Mouse (Mus musculus) hindlimb bud, embryonic 11.5 days (tissue): ENCODE data around the gene Pbx3.

Experiments
- DNase-seq: peaks from one replicate; pipeline ENCODE4 v3.0.0-alpha.2; 2012; ENCODE audit warnings: low read depth, low spot score; ENCODE audit errors: extremely low spot score

Gene Pbx3

GRCm38 (mm10) chr2:34227688-34228087 is 145.3 kb downstream of the Pbx3 start:
- DNase-seq, result no peak

GRCm38 (mm10) chr2:34225470-34225869 is 147.5 kb downstream of the Pbx3 start:
- DNase-seq, result no peak

DNA sequence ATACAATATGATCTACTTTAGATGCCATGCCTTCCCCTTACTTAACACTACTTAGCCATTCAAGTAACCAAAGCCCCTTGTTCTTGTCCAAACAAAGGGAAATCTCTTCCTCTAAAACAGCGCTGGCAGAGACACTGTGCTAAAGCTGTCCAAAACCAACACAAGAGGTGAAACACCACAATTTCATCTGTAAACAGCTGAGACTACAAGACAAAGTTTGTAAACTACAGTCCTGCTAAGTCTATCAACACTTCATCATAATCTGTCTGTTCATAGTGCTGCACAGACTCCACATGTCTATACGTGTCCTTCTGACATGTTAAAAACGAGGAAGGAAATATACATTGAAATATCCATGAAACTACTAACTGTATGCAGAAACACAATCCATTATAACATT is 151.5 kb downstream of the Pbx3 start:
- DNase-seq, result no peak

DNA sequence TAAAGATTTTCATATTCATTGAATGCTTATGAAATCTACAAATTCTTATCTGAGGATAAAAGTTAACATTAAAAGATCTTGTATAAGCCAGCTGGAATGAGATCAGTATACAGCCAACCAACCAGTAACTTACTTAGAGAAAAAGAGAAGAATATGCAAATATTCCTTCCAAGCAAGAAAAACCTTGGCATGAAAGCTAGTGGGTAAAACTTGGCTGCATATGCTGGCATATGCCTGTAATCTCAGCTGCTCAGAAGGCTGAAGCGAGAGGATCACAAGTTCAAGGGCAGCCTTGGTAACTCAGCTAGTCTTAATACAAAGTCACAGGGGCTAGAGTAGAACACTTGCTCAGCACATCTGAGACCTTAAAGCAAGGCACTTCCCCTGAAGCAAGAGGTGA is 153.8 kb downstream of the Pbx3 start:
- DNase-seq, result no peak

- DNase-seq, result no peak
These were observed 155.3 kb downstream of the Pbx3 start for GRCm38 (mm10) chr2:34217596-34217995.

DNA sequence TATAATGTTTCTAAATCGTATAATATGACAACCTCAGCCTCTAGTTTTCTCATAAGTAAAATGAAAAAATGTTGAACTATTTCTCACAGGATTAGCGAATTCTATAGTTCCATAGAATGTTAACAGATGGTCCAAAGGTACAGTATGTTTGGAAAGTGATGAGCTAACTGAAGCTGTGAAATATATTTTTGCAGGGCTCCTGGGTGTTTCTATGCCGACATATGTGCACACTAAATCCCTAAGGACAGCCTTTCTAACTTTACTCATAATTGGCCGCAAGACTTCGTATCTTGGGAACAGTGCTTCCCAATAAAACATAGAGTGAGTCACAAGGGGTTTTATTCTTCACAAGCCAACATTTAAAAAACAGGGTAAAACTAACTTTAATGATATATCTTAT is 157.4 kb downstream of the Pbx3 start:
- no peak for DNase-seq

DNA sequence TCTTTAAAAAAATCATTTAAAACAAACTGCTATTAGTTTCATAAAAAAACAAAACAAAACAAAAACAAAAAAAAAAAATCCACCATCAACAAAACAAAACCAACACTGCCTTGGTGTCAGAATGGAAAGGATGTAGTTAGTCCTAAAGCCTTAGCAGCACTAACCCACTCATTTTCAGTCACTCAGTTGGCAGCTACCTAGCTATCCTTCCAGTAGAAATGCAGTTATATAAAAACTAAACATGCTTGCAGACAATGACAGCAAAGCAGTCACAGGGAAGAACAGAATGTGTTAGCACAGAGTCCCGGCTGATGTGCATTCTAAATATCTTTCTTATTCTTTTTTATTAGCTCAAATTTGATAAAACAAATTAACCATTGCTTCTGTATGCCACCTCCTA is 160.5 kb downstream of the Pbx3 start:
- DNase-seq, result no peak

- no peak for DNase-seq
These were observed 168.1 kb downstream of the Pbx3 start for GRCm38 (mm10) chr2:34204797-34205196.

GRCm38 (mm10) chr2:34204325-34204724 is 168.6 kb downstream of the Pbx3 start:
- no peak for DNase-seq

DNA sequence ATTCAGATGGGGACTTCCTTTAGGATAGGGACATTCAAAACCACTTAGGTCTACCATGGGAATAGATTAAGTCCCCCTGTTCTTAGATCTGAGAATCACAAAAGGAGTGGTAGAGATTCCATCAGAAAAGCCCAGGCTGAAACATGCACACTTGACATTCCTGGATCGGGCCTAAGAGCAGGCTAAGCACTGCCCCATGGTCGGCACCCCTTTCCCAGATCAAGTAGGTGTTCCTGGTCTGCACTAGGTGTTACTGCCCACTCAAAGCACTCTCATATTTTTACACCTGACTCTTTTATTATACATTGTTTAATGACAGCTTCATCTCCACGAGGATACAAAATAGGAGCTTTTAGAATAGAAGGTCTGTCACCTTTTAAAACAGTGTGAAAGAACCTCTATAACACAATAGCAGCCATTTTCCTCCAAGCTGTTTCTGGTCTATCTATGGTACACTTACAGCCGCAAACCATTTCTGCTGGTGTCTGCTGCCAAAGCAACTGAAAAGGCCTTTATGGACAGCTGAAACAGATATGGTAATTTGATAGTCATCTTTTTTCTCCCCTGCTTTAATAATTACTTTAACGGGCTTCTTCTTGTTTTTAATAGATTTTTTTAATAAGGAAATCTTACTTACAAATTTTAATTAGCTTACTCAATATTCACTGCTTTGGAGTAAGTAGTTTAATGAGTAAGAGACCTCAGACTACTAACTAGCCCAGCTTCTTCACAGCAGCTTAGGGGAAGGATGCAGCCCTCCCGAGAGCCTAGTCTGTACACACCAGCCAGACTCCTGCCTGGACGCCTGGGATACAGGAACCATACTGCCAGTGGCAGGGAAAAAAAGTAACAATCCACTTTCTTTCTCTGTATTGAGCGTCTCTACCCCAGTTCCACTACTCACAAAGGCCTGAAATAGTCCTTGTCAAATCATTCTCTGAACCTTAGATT is 178.8 kb downstream of the Pbx3 start:
- no peak for DNase-seq

DNA sequence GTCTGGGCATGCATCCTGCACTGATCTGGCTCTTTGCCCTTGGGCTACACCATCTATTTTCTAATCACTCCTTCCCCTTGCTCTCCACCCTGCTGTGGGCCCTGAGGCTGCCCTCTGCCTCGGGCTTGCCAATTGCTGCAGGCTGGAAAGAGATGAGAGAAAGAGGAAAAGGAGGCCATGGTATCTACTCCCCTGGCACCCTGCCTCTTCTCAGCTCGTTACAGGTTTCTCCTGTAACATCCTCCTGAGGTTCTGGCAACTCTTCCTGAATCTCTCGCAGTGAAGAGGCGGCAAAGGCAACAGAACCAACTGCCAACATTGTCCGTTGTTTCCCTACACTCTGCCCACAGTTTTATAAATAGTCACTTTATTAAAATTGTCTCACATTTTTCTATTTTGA is 179.7 kb downstream of the Pbx3 start:
- DNase-seq, result no peak

- DNase-seq, result no peak
These were observed 185.6 kb downstream of the Pbx3 start for GRCm38 (mm10) chr2:34187366-34187765.

DNA sequence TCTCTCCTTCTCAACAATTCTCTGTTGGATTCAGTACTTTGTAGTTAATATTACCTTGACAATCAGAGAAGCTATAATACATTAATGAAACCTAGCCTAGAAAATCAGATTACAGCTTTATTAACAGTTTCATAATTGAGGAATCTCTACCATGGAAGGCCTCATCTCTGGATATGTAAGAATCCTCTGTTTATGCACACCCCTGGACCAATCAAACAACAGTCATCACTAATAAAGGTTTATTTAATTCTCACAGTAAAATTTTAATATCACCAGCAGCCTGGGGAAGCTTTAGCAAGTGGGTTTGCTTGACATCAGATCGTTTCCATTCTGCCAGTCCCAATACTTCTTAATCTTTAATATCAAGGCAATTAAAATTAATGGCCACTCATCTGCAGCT is 191.3 kb downstream of the Pbx3 start:
- no peak for DNase-seq

DNA sequence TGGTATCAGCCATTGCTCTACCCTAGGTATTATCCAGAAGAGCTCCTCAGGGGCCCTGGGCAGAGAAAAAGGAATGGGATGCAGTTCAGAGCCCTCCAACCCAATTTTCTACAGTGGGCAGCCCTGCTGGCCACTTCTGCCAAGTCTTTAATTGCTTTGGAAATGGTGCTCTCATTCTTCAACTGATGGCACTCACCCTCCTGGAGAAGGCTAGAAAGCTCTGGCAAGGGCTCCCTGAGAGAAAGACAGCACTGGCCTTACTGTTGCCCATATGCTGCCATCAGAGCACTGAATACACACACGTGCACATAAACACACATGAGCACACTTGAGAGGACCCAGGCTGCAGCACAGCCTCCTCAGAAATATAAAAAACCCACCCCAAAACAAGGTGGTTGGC is 193.6 kb downstream of the Pbx3 start:
- DNase-seq, result no peak

DNA sequence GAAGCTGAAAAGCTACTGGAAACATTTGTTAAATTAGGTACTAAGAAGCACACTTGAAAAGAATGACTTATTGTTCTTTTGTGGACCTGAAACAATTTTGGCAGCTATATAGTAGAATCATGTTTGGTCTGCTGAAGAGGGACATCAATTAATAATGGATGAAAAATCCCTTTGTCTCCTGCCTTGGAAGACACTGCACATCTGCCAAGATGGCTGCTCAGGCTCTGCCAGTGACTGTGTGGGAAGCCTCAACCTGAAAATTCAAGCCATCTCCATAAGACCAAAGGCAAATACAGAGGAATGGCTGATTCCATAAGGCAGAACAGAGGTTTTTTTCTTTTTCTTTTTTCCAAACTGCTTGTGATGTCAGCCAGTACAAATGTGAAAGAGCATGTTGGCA is 194.3 kb downstream of the Pbx3 start:
- no peak for DNase-seq

DNA sequence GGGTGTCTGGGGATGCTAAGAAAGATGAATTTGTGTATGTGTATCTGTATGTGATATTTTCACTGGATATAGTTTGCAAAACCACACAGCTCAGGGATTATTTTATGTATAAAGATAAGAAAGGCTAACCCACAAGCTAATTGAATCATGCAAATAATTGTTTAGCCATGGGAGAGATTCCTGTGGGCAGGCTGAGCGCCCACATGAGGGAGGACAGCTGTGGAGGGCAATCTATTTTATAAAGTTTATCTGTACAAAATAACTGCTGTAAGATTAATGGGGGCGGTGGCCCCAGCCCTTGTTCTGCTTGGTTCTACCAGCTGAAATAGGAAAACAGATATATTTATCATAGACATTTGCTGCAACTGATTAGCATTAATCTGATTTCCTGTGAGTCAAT is 202.5 kb downstream of the Pbx3 start:
- DNase-seq, result no peak

GRCm38 (mm10) chr2:34169626-34170025 is 203.3 kb downstream of the Pbx3 start:
- DNase-seq, result no peak

DNA sequence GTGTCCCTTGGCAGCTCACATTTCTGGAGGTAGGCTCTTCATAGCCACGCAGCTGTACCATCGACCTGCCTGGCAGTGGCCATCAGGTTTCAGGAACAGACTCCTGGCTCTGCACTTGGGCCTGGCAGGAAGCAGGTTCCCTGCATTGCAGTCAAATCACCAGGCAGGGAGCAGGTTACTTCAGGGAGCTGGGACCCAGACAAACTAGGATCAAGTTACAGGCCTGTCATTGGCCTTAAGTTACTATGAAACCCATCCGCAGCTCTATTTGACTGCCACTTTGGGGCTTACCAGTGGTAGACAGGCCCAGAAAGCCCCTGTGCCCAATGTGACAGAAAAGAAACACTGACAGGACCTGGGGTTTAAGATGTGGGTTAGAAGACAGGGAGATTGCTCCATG is 204.8 kb downstream of the Pbx3 start:
- DNase-seq, result no peak

GRCm38 (mm10) chr2:34162484-34162883 is 210.5 kb downstream of the Pbx3 start:
- DNase-seq, result no peak

DNA sequence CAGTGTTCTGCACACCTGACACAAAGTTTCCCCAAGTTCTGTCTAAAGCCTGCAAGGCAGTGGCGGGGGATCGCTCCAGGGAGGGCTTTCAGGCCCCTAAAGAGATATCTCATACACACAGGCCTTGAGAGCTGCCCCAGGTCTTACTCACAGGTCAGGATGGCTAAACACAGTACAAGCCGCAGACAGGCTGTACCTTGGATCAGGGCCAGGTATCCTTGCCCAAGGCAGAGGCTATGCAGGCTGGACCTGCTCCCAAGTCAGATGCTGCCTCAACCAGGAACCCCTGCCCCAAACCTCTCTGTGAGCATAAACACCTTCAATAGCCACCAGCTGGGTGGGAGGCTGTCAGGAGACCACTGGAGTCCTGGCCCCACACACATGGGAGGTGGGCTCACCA is 215.2 kb downstream of the Pbx3 start:
- no peak for DNase-seq

GRCm38 (mm10) chr2:34154833-34155232 is 218.1 kb downstream of the Pbx3 start:
- no peak for DNase-seq

DNA sequence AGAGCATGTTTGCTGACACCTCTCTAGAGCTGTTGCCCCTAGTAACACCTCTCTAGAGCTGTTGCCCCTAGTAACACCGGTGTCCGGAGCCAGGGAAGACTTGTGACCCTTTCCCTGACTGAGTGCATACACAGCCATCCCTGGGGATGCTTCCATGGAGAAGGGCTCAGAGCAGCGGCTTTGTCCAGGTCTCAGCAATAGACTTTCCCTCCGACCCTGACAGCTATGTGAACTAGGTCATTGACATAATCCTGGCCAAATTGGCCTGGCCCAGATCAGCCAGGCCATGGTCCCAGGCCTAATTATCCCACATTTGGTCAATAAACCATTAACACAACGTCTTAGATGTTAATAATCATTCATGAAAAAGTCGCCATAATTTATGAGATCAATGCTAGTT is 219.6 kb downstream of the Pbx3 start:
- no peak for DNase-seq

GRCm38 (mm10) chr2:34150560-34150959 is 222.4 kb downstream of the Pbx3 start:
- DNase-seq, result no peak
